ENCODE assay signal across 25 mouse cellular contexts in the genomic region with DNA sequence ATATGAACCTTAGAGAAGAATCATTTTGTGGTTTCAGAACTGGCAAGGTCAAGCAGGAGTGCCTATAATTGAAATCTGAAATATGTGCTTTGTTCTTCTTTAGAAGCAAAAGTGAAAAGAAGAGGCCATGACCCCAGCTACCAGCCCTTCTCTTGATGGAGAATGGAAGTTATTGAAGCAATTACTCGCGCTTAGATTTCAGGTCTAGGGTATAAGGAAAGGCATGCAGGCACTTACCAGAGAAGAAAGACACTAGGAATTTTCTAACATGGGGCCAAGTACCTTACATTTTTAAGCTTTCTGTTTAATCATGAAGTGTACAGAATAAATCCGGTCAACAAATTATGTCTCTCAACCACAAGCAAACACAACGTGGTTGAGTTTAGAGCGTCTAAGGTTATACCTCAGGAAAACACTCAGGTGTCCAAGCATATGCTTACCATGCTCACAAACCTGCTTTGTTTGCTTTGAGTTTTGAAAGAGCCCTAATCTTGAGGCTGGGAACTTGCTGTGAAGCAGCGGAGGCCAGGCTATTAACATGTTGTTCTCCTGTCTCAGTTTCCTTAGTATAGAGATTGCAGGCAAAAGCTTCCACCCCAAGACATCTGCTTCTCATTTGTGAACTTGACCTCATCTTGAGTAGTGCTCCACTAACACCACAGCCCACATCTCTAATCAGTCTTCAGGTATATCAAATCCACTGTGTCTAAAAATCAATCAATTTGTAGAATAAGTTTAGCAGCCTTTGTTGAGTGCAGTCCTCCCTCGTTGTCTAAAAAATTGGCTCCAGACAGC.
DNase-seq lines count a peak whose midpoint lies in the region; ATAC-seq lines count a peak whose summit lies in the region.
"Had no signal": no experiment of that assay in that cellular context is flagged by ENCODE, and none has a peak within 500 bp of the region (broad histone marks: within the 10 kb centered on the region; RNA-seq: fewer than 3 reads in every experiment).

No protein-coding gene starts in this region.

- no peak for ATAC-seq in forebrain, embryonic 13.5 days
- ATAC-seq: activated CD4-positive, CD25-positive, alpha-beta regulatory T cell, adult 4 months; CD4-positive, CD25-positive, alpha-beta regulatory T cell, adult 4 months; hindbrain, embryonic 16.5 days had no signal

- no peak overlapping the region for H3K4me3 ChIP-seq in forebrain, embryonic 10.5 days
- no peak overlapping the region for H3K4me3 ChIP-seq in forebrain, embryonic 13.5 days
- H3K4me3 ChIP-seq: embryonic facial prominence, embryonic 13.5 days; heart, embryonic 12.5 days; liver, embryonic 15.5 days; midbrain, embryonic 10.5 days had no signal

- WGBS in forebrain, embryonic 10.5 days: 58% methylated on average over 7 of the region's 7 CpGs
- WGBS in forebrain, embryonic 13.5 days: 64% methylated on average over 7 of the region's 7 CpGs

- peaks cover 15% of the 10 kb centered on the region for H3K4me1 ChIP-seq in forebrain, embryonic 10.5 days
- no peaks in the 10 kb centered on the region for H3K4me1 ChIP-seq in forebrain, embryonic 13.5 days
- H3K4me1 ChIP-seq: heart, embryonic 12.5 days; liver, embryonic 15.5 days had no signal

- DNase-seq in forebrain, embryonic 10.5 days (ENCODE audit: extremely low spot score, low spot score): no peak
- DNase-seq in lung, postnatal 36 days: peak; percentile 1
- DNase-seq in lung, postnatal 4 days: no peak
- DNase-seq in forelimb bud, embryonic 11.5 days (ENCODE audit: low read depth, low spot score): peak; percentile 83
- no peak for DNase-seq in urinary bladder, adult 18-20 months (ENCODE audit: low spot score in 2 of 2)
- no peak for DNase-seq in layer of hippocampus, adult 9-11 months
- no peak for DNase-seq in layer of hippocampus, adult 18-20 months (ENCODE audit: low spot score in 2 of 2)
- DNase-seq: adrenal gland, postnatal 10 days; cerebellum, adult 11 months; cerebellum, postnatal 10 days; gastrocnemius, postnatal 10 days; heart, adult 11 months; heart, postnatal 14 days; kidney, adult 18-20 months; kidney, postnatal 10 days; right cerebral cortex, postnatal 25 days had no signal

- peaks cover 13% of the 10 kb centered on the region for H3K9me3 ChIP-seq in forebrain, embryonic 10.5 days
- no peaks in the 10 kb centered on the region for H3K9me3 ChIP-seq in forebrain, embryonic 13.5 days (replicated peaks)
- H3K9me3 ChIP-seq: heart, embryonic 12.5 days; liver, embryonic 15.5 days had no signal

- 0 out of 2 replicates have a peak overlapping the region, but pooled peaks have one; percentile 61 for H3K27ac ChIP-seq in forebrain, embryonic 10.5 days
- H3K27ac ChIP-seq in forebrain, embryonic 13.5 days: no peak overlapping the region
- H3K27ac ChIP-seq: embryonic facial prominence, embryonic 13.5 days; liver, embryonic 15.5 days; midbrain, embryonic 10.5 days; stomach, postnatal 0 days had no signal

- H3K27me3 ChIP-seq in forebrain, embryonic 10.5 days (ENCODE audit: poor library complexity, severe bottlenecking): no peaks in the 10 kb centered on the region
- no peaks in the 10 kb centered on the region for H3K27me3 ChIP-seq in forebrain, embryonic 13.5 days
- H3K27me3 ChIP-seq: embryonic facial prominence, embryonic 13.5 days; heart, embryonic 12.5 days; liver, embryonic 15.5 days had no signal

- no peak overlapping the region for H3K9ac ChIP-seq in forebrain, embryonic 13.5 days
- H3K9ac ChIP-seq: embryonic facial prominence, embryonic 13.5 days; heart, embryonic 12.5 days; liver, embryonic 15.5 days had no signal

- H3K4me2 ChIP-seq in forebrain, embryonic 13.5 days: no peak overlapping the region
- H3K4me2 ChIP-seq: embryonic facial prominence, embryonic 13.5 days; heart, embryonic 12.5 days; liver, embryonic 15.5 days had no signal

- no peaks in the 10 kb centered on the region for H3K36me3 ChIP-seq in forebrain, embryonic 10.5 days (replicated peaks)
- H3K36me3 ChIP-seq in forebrain, embryonic 13.5 days (ENCODE audit: poor library complexity, severe bottlenecking): no peaks in the 10 kb centered on the region
- H3K36me3 ChIP-seq: embryonic facial prominence, embryonic 13.5 days; heart, embryonic 12.5 days; liver, embryonic 15.5 days; midbrain, embryonic 10.5 days had no signal

Comparison
In these comparisons a context has a peak if more than half of its experiments do, and no peak if none do; other contexts are left out.
1. DNase-seq: peak in lung, postnatal 36 days (single experiment) and forelimb bud, embryonic 11.5 days (single experiment); none in forebrain, embryonic 10.5 days (single experiment), lung, postnatal 4 days (0 of 2), urinary bladder, adult 18-20 months (0 of 2), layer of hippocampus, adult 9-11 months (single experiment) and layer of hippocampus, adult 18-20 months (0 of 2).